Mouse (Mus musculus): Measurements from ENCODE around the gene Hoxb5. TPM values are rescaled to one million over a fixed set of nuclear protein-coding genes. Genes with fewer than 3 reads are reported as not detected.
A peak's percentile ranks its signal among the peaks of the same experiment; 100 is the strongest.

Hoxb5 gene
- polyA plus RNA-seq, 1 experiment from 2014 or later: 216 TPM

GRCm38 (mm10) chr11:96284774-96285734 is 18.1 kb upstream of the Hoxb5 start:
- Histone ChIP-seq H3K4me1 (replicated peaks) (peaks cover 3% of the 10 kb centered on the region), H3K27me3 (peaks cover 95% of the 10 kb centered on the region), H3K4me2 (peak overlapping the region; percentile 54), H3K4me3 (peak overlapping the region; percentile 48), H3K27ac (peak overlapping the region; percentile 95), H3K9me3 (no peaks in the 10 kb centered on the region), H3K9ac (peak overlapping the region; percentile 84), H3K36me3 (no peaks in the 10 kb centered on the region)
- WGBS: 2% methylated on average over 36 of the region's 37 CpGs
- ATAC-seq (ENCODE audit: low FRiP score): peak; percentile 67; the same call in 1 of the 2 replicates

GRCm38 (mm10) chr11:96285771-96286738 is 17.1 kb upstream of the Hoxb5 start, which contains the start of gene Hoxb7:
Gene Hoxb7, plus strand, starts transcription at chr11:96286623.
- Histone ChIP-seq H3K4me1 (replicated peaks) (peaks cover 3% of the 10 kb centered on the region), H3K9ac (peak within 1 kb of the TSS; percentile 84), H3K27me3 (peaks cover 97% of the 10 kb centered on the region), H3K4me3 (peak within 1 kb of the TSS; percentile 48), H3K27ac (peak within 1 kb of the TSS; percentile 95), H3K36me3 (no peaks in the 10 kb centered on the region), H3K4me2 (peak within 1 kb of the TSS; percentile 54), H3K9me3 (no peaks in the 10 kb centered on the region)
- no peak for ATAC-seq (ENCODE audit: low FRiP score)
- WGBS: under 1% methylated on average over 43 of the region's 43 CpGs

- peak overlapping the region; percentile 48 for H3K4me3 ChIP-seq
- H3K27me3 ChIP-seq: peaks cover 94% of the 10 kb centered on the region
- H3K36me3 ChIP-seq: no peaks in the 10 kb centered on the region
- H3K9ac ChIP-seq: peak overlapping the region; percentile 84
- peak overlapping the region; percentile 95 for H3K27ac ChIP-seq
- H3K9me3 ChIP-seq: no peaks in the 10 kb centered on the region
- WGBS: under 1% methylated on average over 55 of the region's 55 CpGs
- peaks cover 3% of the 10 kb centered on the region for H3K4me1 ChIP-seq (replicated peaks)
- ATAC-seq (ENCODE audit: low FRiP score): no peak
- peak overlapping the region; percentile 54 for H3K4me2 ChIP-seq
Observed at GRCm38 (mm10) chr11:96286739-96287385, 16.3 kb upstream of the Hoxb5 start.

- H3K9ac ChIP-seq: peak overlapping the region; percentile 84
- peaks cover 94% of the 10 kb centered on the region for H3K27me3 ChIP-seq
- WGBS: 0% methylated on average over 9 of the region's 9 CpGs
- ATAC-seq (ENCODE audit: low FRiP score): peak; percentile 23; the same call in 1 of the 2 replicates
- no peaks in the 10 kb centered on the region for H3K36me3 ChIP-seq
- no peaks in the 10 kb centered on the region for H3K9me3 ChIP-seq
- peaks cover 3% of the 10 kb centered on the region for H3K4me1 ChIP-seq (replicated peaks)
- H3K4me2 ChIP-seq: peak overlapping the region; percentile 54
- H3K4me3 ChIP-seq: peak overlapping the region; percentile 48
- peak overlapping the region; percentile 95 for H3K27ac ChIP-seq
Observed at GRCm38 (mm10) chr11:96287411-96287810, 15.7 kb upstream of the Hoxb5 start.

- Histone ChIP-seq H3K9ac (peak overlapping the region; percentile 84), H3K27me3 (peaks cover 96% of the 10 kb centered on the region), H3K4me1 (replicated peaks) (peaks cover 3% of the 10 kb centered on the region), H3K4me2 (peak overlapping the region; percentile 54), H3K36me3 (no peaks in the 10 kb centered on the region), H3K9me3 (no peaks in the 10 kb centered on the region), H3K27ac (peak overlapping the region; percentile 95), H3K4me3 (peak overlapping the region; percentile 48)
- ATAC-seq (ENCODE audit: low FRiP score): no peak
- 12% methylated on average over 1 of the region's 1 CpGs for WGBS
Observed at GRCm38 (mm10) chr11:96288455-96289221, 14.5 kb upstream of the Hoxb5 start.

- no peaks in the 10 kb centered on the region for H3K9me3 ChIP-seq
- H3K27ac ChIP-seq: peak overlapping the region; percentile 95
- peaks cover 3% of the 10 kb centered on the region for H3K4me1 ChIP-seq (replicated peaks)
- peak overlapping the region; percentile 48 for H3K4me3 ChIP-seq
- peak overlapping the region; percentile 54 for H3K4me2 ChIP-seq
- H3K9ac ChIP-seq: peak overlapping the region; percentile 60
- WGBS: 2% methylated on average over 21 of the region's 21 CpGs
- H3K27me3 ChIP-seq: peaks cover 96% of the 10 kb centered on the region
- H3K36me3 ChIP-seq: no peaks in the 10 kb centered on the region
- ATAC-seq (ENCODE audit: low FRiP score): no peak
Observed at GRCm38 (mm10) chr11:96289293-96289692, 13.8 kb upstream of the Hoxb5 start.

GRCm38 (mm10) chr11:96289837-96290236 is 13.3 kb upstream of the Hoxb5 start:
- 13% methylated on average over 6 of the region's 6 CpGs for WGBS
- Histone ChIP-seq H3K36me3 (no peaks in the 10 kb centered on the region), H3K9me3 (no peaks in the 10 kb centered on the region), H3K4me3 (peak overlapping the region; percentile 48), H3K27ac (peak overlapping the region; percentile 95), H3K9ac (peak overlapping the region; percentile 60), H3K4me2 (peak overlapping the region; percentile 54), H3K4me1 (replicated peaks) (peaks cover 3% of the 10 kb centered on the region; the same call in 1 of the 2 replicates), H3K27me3 (peaks cover 96% of the 10 kb centered on the region)
- ATAC-seq (ENCODE audit: low FRiP score): no peak

GRCm38 (mm10) chr11:96290705-96291355 is 12.3 kb upstream of the Hoxb5 start:
- Histone ChIP-seq H3K27ac (peak overlapping the region; percentile 95), H3K27me3 (peaks cover 96% of the 10 kb centered on the region), H3K4me2 (peak overlapping the region; percentile 54), H3K4me3 (peak overlapping the region; percentile 57), H3K4me1 (replicated peaks) (0 out of 2 replicates have a peak, but pooled peaks cover 3% of the 10 kb centered on the region), H3K36me3 (no peaks in the 10 kb centered on the region), H3K9ac (peak overlapping the region; percentile 65), H3K9me3 (no peaks in the 10 kb centered on the region)
- WGBS: 5% methylated on average over 17 of the region's 17 CpGs
- ATAC-seq (ENCODE audit: low FRiP score): no peak

- peaks cover 96% of the 10 kb centered on the region for H3K27me3 ChIP-seq
- no peak for ATAC-seq (ENCODE audit: low FRiP score)
- peak within 1 kb of the TSS; percentile 54 for H3K4me2 ChIP-seq
- H3K9me3 ChIP-seq: no peaks in the 10 kb centered on the region
- H3K36me3 ChIP-seq: no peaks in the 10 kb centered on the region
- peak within 1 kb of the TSS; percentile 57 for H3K4me3 ChIP-seq
- peak within 1 kb of the TSS; percentile 99 for H3K9ac ChIP-seq
- no peaks in the 10 kb centered on the region for H3K4me1 ChIP-seq (replicated peaks)
- WGBS: 5% methylated on average over 22 of the region's 22 CpGs
- H3K27ac ChIP-seq: peak within 1 kb of the TSS; percentile 100
Observed at GRCm38 (mm10) chr11:96291681-96292564, 11.2 kb upstream of the Hoxb5 start, which contains the start of gene Hoxb6. Gene Hoxb6, plus strand, starts transcription at chr11:96292476.
